Mouse (Mus musculus) olfactory bulb, adult 2 months (tissue): ENCODE results near the gene Duoxa1.

Source experiments
- CTCF ChIP-seq: fragments of 200-500 bp; IDR thresholded peaks from 2 replicates; pipeline ENCODE4 v1.5.1; 2012; ENCODE audit warnings: low read depth, mild to moderate bottlenecking, low read length, moderate library complexity; ENCODE audit not compliant: insufficient read depth
- POLR2A ChIP-seq: fragments of 200-500 bp; IDR thresholded peaks from 2 replicates; pipeline ENCODE4 v1.6.1; 2012; ENCODE audit warnings: mild to moderate bottlenecking, low read depth, low read length, moderate library complexity; ENCODE audit not compliant: insufficient read depth

DNA sequence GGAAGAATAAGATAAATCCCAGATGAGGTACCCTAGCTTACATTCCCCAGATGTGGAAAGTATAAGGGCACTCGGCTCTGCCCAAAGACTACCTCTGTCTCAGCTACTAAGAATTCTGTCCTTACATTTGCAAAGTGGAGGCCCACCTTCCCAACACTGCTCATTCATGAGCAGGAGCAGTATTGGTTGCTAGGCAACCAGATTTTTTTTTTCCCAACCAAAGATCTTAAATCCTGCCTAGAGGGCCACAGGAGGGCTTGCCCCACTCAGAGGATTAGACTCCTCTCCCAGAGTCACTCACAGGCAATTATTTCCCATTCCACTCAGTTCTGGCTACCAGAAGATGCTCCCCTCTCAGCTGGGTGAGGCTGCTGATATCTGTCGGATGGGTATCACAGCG lies 48.8 kb downstream of the Duoxa1 start:
- TF ChIP-seq POLR2A (no peak), CTCF (no peak)
